Mouse (Mus musculus): Measurements from ENCODE around the gene Evi2. TPM values are rescaled to one million over a fixed set of nuclear protein-coding genes. Genes with fewer than 3 reads are reported as not detected.

Evi2 gene
- polyA plus RNA-seq, 1 experiment from 2014 or later: 0.98 TPM

- H3K4me2 ChIP-seq (ENCODE audit: low read depth, low read length): no peak overlapping the region
- H3K9me3 ChIP-seq (ENCODE audit: control insufficient read depth, low read length): no peaks in the 10 kb centered on the region
- peaks cover 61% of the 10 kb centered on the region for H3K36me3 ChIP-seq (ENCODE audit: control insufficient read depth, insufficient read depth, low read length)
- H3K27ac ChIP-seq (ENCODE audit: low read depth, low read length): no peak overlapping the region
- no peak overlapping the region for H3K4me3 ChIP-seq (ENCODE audit: low read depth, low read length)
- no peaks in the 10 kb centered on the region for H3K27me3 ChIP-seq (ENCODE audit: control insufficient read depth, insufficient read depth, low read length)
- no peak for ATAC-seq (ENCODE audit: low read depth)
- H3K4me1 ChIP-seq (ENCODE audit: control insufficient read depth, insufficient read depth, low read length): no peaks in the 10 kb centered on the region
- H3K9ac ChIP-seq (replicated peaks; ENCODE audit: low read depth, low read length): no peak overlapping the region
- 87% methylated on average over 1 of the region's 1 CpGs for WGBS
Observed at GRCm38 (mm10) chr11:79552622-79553021, 22.2 kb upstream of the Evi2 start.

DNA sequence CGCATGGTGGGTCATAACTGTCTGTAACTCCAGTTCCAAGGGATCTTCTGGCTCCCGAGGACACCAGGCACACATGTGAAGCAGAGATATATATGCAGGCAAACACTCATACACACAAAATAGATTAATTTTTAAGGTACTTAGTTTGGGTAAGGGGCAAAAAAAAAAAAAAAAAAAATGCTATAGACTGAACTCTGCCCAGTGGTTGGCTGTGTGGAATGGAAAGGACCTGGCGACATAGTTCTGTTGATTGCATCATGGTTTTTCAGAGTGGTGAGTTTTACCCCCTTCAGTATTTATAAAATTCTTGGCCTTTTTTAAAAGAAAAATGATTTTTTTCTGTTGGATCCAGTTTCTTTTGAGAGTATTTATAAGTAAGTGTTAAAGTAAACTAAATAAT is 5.9 kb upstream of the Evi2 start:
- no peak overlapping the region for H3K4me3 ChIP-seq (ENCODE audit: low read depth, low read length)
- no peaks in the 10 kb centered on the region for H3K4me1 ChIP-seq (ENCODE audit: control insufficient read depth, insufficient read depth, low read length)
- 95% methylated on average over 3 of the region's 3 CpGs for WGBS
- no peaks in the 10 kb centered on the region for H3K9me3 ChIP-seq (ENCODE audit: control insufficient read depth, low read length)
- no peak overlapping the region for H3K4me2 ChIP-seq (ENCODE audit: low read depth, low read length)
- no peak overlapping the region for H3K27ac ChIP-seq (ENCODE audit: low read depth, low read length)
- H3K27me3 ChIP-seq (ENCODE audit: control insufficient read depth, insufficient read depth, low read length): no peaks in the 10 kb centered on the region
- no peak for ATAC-seq (ENCODE audit: low read depth)
- H3K9ac ChIP-seq (replicated peaks; ENCODE audit: low read depth, low read length): no peak overlapping the region
- H3K36me3 ChIP-seq (ENCODE audit: control insufficient read depth, insufficient read depth, low read length): peaks cover 6% of the 10 kb centered on the region; the same call in 1 of the 2 replicates

DNA sequence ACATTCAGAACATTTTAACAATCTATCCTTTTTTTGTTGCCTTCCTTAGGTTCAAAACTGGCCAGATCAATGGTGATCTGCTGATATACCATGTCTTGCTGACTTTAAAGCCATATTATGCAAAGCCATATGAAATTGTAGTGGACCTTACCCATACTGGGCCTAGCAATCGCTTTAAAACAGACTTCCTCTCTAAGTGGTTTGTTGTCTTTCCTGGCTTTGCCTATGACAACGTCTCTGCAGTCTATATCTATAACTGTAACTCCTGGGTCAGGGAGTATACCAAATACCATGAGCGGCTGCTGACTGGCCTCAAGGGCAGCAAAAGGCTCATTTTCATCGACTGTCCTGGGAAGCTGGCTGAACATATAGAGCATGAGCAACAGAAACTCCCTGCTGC is 5.2 kb upstream of the Evi2 start:
- Histone ChIP-seq H3K27ac (ENCODE audit: low read depth, low read length) (no peak overlapping the region), H3K4me1 (ENCODE audit: control insufficient read depth, insufficient read depth, low read length) (no peaks in the 10 kb centered on the region), H3K9ac (replicated peaks; ENCODE audit: low read depth, low read length) (no peak overlapping the region), H3K9me3 (ENCODE audit: control insufficient read depth, low read length) (no peaks in the 10 kb centered on the region), H3K27me3 (ENCODE audit: control insufficient read depth, insufficient read depth, low read length) (no peaks in the 10 kb centered on the region), H3K4me3 (ENCODE audit: low read depth, low read length) (no peak overlapping the region), H3K4me2 (ENCODE audit: low read depth, low read length) (no peak overlapping the region), H3K36me3 (ENCODE audit: control insufficient read depth, insufficient read depth, low read length) (0 out of 2 replicates have a peak, but pooled peaks cover 3% of the 10 kb centered on the region)
- 93% methylated on average over 4 of the region's 4 CpGs for WGBS
- ATAC-seq (ENCODE audit: low read depth): no peak

DNA sequence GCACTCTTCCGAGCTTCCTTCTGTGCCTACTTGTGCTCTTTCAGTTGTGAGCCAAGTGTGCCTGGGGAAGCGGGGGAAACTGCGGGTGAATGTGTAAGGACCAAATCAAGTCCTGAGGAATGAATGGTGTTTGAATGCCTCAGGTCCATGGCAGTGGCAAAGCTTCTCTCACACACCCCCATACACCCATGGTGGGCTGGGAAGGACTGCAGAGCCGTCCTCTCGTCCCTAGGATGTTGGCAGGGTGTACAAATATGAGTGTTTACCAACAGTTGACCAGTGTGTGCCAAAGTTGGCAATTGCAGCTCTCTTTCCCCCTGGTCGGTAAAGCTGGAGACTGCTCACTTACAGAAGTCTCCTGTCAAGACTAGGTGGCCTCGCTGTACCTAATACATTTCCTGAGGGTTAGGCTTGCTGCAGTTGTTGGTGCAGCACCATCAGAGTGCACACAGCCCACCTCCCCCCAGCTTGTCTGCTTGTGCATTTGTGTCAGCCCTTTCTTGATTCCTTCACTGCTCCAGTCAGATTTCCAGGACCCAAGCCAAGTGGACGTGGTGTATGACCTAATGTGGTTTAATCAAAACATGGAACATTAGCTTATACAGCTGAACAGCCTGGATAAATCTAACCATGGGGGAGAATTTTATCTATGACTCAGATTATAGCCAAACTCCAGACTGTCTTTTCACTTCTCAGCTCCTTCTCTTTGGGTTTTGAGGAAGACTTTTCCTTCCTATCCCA is 3.7 kb upstream of the Evi2 start:
- WGBS: 86% methylated on average over 8 of the region's 8 CpGs
- H3K27ac ChIP-seq (ENCODE audit: low read depth, low read length): no peak overlapping the region
- ATAC-seq (ENCODE audit: low read depth): no peak

GRCm38 (mm10) chr11:79533311-79533710 is 2.9 kb upstream of the Evi2 start:
- 85% methylated on average over 6 of the region's 6 CpGs for WGBS
- H3K27me3 ChIP-seq (ENCODE audit: control insufficient read depth, insufficient read depth, low read length): no peaks in the 10 kb centered on the region

More for the DNA sequence above, 3.7 kb upstream of the Evi2 start:
- Histone ChIP-seq H3K4me1 (ENCODE audit: control insufficient read depth, insufficient read depth, low read length) (no peaks in the 10 kb centered on the region), H3K36me3 (ENCODE audit: control insufficient read depth, insufficient read depth, low read length) (0 out of 2 replicates have a peak, but pooled peaks cover 3% of the 10 kb centered on the region), H3K4me2 (ENCODE audit: low read depth, low read length) (no peak overlapping the region), H3K9me3 (ENCODE audit: control insufficient read depth, low read length) (no peaks in the 10 kb centered on the region), H3K4me3 (ENCODE audit: low read depth, low read length) (no peak overlapping the region), H3K27me3 (ENCODE audit: control insufficient read depth, insufficient read depth, low read length) (no peaks in the 10 kb centered on the region), H3K9ac (replicated peaks; ENCODE audit: low read depth, low read length) (no peak overlapping the region)

GRCm38 (mm10) chr11:79531485-79531884 is 1.1 kb upstream of the Evi2 start:
- Histone ChIP-seq H3K4me1 (ENCODE audit: control insufficient read depth, insufficient read depth, low read length) (no peaks in the 10 kb centered on the region), H3K9ac (replicated peaks; ENCODE audit: low read depth, low read length) (no peak overlapping the region), H3K4me2 (ENCODE audit: low read depth, low read length) (no peak overlapping the region), H3K27me3 (ENCODE audit: control insufficient read depth, insufficient read depth, low read length) (no peaks in the 10 kb centered on the region), H3K9me3 (ENCODE audit: control insufficient read depth, low read length) (no peaks in the 10 kb centered on the region), H3K36me3 (ENCODE audit: control insufficient read depth, insufficient read depth, low read length) (no peaks in the 10 kb centered on the region), H3K27ac (ENCODE audit: low read depth, low read length) (no peak overlapping the region), H3K4me3 (ENCODE audit: low read depth, low read length) (no peak overlapping the region)
- WGBS: 96% methylated on average over 4 of the region's 4 CpGs
- ATAC-seq (ENCODE audit: low read depth): no peak

More at GRCm38 (mm10) chr11:79533311-79533710, 2.9 kb upstream of the Evi2 start:
- no peaks in the 10 kb centered on the region for H3K4me1 ChIP-seq (ENCODE audit: control insufficient read depth, insufficient read depth, low read length)
- no peak overlapping the region for H3K4me2 ChIP-seq (ENCODE audit: low read depth, low read length)
- H3K27ac ChIP-seq (ENCODE audit: low read depth, low read length): no peak overlapping the region
- no peaks in the 10 kb centered on the region for H3K9me3 ChIP-seq (ENCODE audit: control insufficient read depth, low read length)
- no peak overlapping the region for H3K9ac ChIP-seq (replicated peaks; ENCODE audit: low read depth, low read length)
- H3K4me3 ChIP-seq (ENCODE audit: low read depth, low read length): no peak overlapping the region
- 0 out of 2 replicates have a peak, but pooled peaks cover 2% of the 10 kb centered on the region for H3K36me3 ChIP-seq (ENCODE audit: control insufficient read depth, insufficient read depth, low read length)
- no peak for ATAC-seq (ENCODE audit: low read depth)

DNA sequence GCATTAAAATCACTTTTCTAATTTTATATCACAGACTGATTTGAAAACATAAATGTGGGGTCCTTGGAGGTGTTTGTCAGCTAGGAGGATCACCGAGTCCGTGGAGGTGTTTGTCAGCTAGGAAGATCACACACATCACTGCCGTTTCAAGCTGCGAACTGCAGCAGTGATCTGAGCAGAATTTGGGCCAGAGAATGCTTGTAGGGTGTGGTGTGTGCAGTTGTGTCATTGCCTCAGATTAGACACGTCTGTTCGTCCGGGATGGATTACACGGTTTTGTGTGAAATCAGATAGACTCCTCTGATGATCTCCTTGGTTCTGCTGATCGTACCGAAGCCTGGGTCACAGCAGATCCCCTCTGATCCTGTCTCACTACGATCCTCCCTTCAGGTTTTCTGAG is 385 bp upstream of the Evi2 start:
- WGBS: 95% methylated on average over 11 of the region's 11 CpGs
- ATAC-seq (ENCODE audit: low read depth): no peak
- Histone ChIP-seq H3K27ac (ENCODE audit: low read depth, low read length) (no peak overlapping the region), H3K4me1 (ENCODE audit: control insufficient read depth, insufficient read depth, low read length) (no peaks in the 10 kb centered on the region), H3K9me3 (ENCODE audit: control insufficient read depth, low read length) (no peaks in the 10 kb centered on the region), H3K4me3 (ENCODE audit: low read depth, low read length) (no peak overlapping the region), H3K27me3 (ENCODE audit: control insufficient read depth, insufficient read depth, low read length) (no peaks in the 10 kb centered on the region), H3K36me3 (ENCODE audit: control insufficient read depth, insufficient read depth, low read length) (no peaks in the 10 kb centered on the region), H3K4me2 (ENCODE audit: low read depth, low read length) (no peak overlapping the region), H3K9ac (replicated peaks; ENCODE audit: low read depth, low read length) (no peak overlapping the region)

DNA sequence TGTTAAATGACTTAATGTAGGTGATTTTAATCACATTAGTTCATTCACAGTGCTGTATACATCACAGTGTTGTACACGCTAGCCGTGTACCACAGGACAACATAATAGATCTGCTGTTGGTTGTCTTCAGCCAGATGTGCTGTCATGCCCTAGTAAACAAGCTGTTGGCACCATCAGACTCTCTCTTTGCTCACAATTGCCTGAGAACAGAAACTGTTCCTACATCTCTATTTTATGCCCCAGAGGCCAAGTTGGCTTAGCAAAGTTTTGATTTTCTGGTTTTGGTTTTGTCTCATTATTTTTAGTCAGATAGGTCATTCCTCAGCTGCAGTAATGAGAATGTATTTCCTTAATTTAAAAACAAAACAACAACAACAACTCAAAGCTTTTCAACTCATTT is 653 bp downstream of the Evi2 start:
- Histone ChIP-seq H3K4me3 (ENCODE audit: low read depth, low read length) (no peak overlapping the region), H3K9me3 (ENCODE audit: control insufficient read depth, low read length) (no peaks in the 10 kb centered on the region), H3K27me3 (ENCODE audit: control insufficient read depth, insufficient read depth, low read length) (no peaks in the 10 kb centered on the region), H3K9ac (replicated peaks; ENCODE audit: low read depth, low read length) (no peak overlapping the region), H3K36me3 (ENCODE audit: control insufficient read depth, insufficient read depth, low read length) (no peaks in the 10 kb centered on the region), H3K4me1 (ENCODE audit: control insufficient read depth, insufficient read depth, low read length) (no peaks in the 10 kb centered on the region), H3K27ac (ENCODE audit: low read depth, low read length) (no peak overlapping the region), H3K4me2 (ENCODE audit: low read depth, low read length) (no peak overlapping the region)
- no peak for ATAC-seq (ENCODE audit: low read depth)
- 74% methylated on average over 2 of the region's 2 CpGs for WGBS

DNA sequence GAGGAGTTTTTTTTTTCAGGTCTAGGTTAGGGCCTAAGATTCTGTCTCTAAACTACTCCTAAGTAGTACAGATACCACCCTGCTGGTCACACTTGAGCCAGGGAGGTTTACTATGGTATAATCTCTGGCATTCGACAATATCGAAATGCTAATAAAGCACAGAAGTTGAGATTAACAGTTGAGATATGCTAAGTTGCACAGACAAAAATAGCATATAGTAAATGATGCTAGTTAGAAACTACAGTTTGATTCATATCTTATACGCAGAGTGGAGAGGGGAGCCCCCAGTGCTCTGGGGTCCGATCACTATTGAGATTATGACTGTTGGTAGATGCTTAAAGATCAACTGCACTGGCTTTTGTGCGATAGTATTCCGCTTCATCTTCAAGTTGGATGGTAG is 1.2 kb downstream of the Evi2 start:
- Histone ChIP-seq H3K4me3 (ENCODE audit: low read depth, low read length) (no peak overlapping the region), H3K36me3 (ENCODE audit: control insufficient read depth, insufficient read depth, low read length) (no peaks in the 10 kb centered on the region), H3K4me2 (ENCODE audit: low read depth, low read length) (no peak overlapping the region), H3K4me1 (ENCODE audit: control insufficient read depth, insufficient read depth, low read length) (no peaks in the 10 kb centered on the region), H3K27me3 (ENCODE audit: control insufficient read depth, insufficient read depth, low read length) (no peaks in the 10 kb centered on the region), H3K27ac (ENCODE audit: low read depth, low read length) (no peak overlapping the region), H3K9me3 (ENCODE audit: control insufficient read depth, low read length) (no peaks in the 10 kb centered on the region), H3K9ac (replicated peaks; ENCODE audit: low read depth, low read length) (no peak overlapping the region)
- WGBS: 95% methylated on average over 6 of the region's 6 CpGs
- ATAC-seq (ENCODE audit: low read depth): no peak

Data from neural tube, embryonic 14.5 days (tissue).